Mouse (Mus musculus) MEL (cell line): ENCODE measurements around the gene Actn3. TPM values are rescaled to one million over a fixed set of nuclear protein-coding genes. Genes with fewer than 3 reads are reported as not detected.
"Not testable (repeated sequence)": the region's sequence is repeated elsewhere in the genome, so short reads cannot be mapped to it uniquely, and the experiment has no call there.

Experiments used
- DNase-seq: peaks from one replicate; pipeline ENCODE4 v3.0.0; 2011; ENCODE audit warnings: low read depth, low spot score
- H3K27ac ChIP-seq: 2 replicates; pipeline ENCODE4 v1.5.1; 2012; ENCODE audit warnings: low read depth, mild to moderate bottlenecking, control low read depth, low read length, moderate library complexity; ENCODE audit not compliant: control insufficient read depth
- H3K27me3 ChIP-seq, 2 experiments: fragments of 150-350 bp in 1 of 2; sonication (generic) in 1 of 2; 2 replicates each; pipeline ENCODE4 v1.6.1; 2012; ENCODE audit warnings: low read length in 2 of 2, mild to moderate bottlenecking in 2 of 2, improper control_type of control experiment in 1 of 2, moderate library complexity in 1 of 2; ENCODE audit not compliant: insufficient read depth in 2 of 2, control insufficient read depth in 1 of 2
- H3K36me3 ChIP-seq, 2 experiments: 2 replicates each; pipeline ENCODE4 v1.6.1; 2012 to 2014; ENCODE audit warnings: low read length in 2 of 2, improper control_type of control experiment in 1 of 2, inconsistent platforms in 1 of 2, mild to moderate bottlenecking in 1 of 2; ENCODE audit not compliant: insufficient read depth in 2 of 2, control insufficient read depth in 1 of 2
- H3K4me1 ChIP-seq, 2 experiments: fragments of 150-350 bp in 1 of 2; sonication (generic) in 1 of 2; 2 replicates each; pipeline ENCODE4 v1.6.1; 2012; ENCODE audit warnings: low read length in 2 of 2, improper control_type of control experiment in 1 of 2, mild to moderate bottlenecking in 1 of 2; ENCODE audit not compliant: insufficient read depth in 2 of 2, control insufficient read depth in 1 of 2
- H3K4me3 ChIP-seq, 2 experiments: fragments of 150-350 bp in 1 of 2; sonication (generic) in 1 of 2; 2 replicates each; pipeline ENCODE4 v1.5.1; 2012; ENCODE audit warnings: low read depth in 2 of 2, low read length in 2 of 2, mild to moderate bottlenecking in 2 of 2, moderate library complexity in 2 of 2, control low read depth in 1 of 2, improper control_type of control experiment in 1 of 2; ENCODE audit not compliant: control insufficient read depth in 1 of 2, insufficient read depth in 1 of 2
- H3K79me2 ChIP-seq: 2 replicates; pipeline ENCODE4 v1.6.1; 2012; ENCODE audit warnings: mild to moderate bottlenecking, low read length, moderate library complexity; ENCODE audit not compliant: control insufficient read depth, poor library complexity, insufficient read depth
- H3K9ac ChIP-seq: 2 replicates; pipeline ENCODE4 v1.6.1; 2012; ENCODE audit warnings: low read depth, mild to moderate bottlenecking, control low read depth, low read length, moderate library complexity; ENCODE audit not compliant: control insufficient read depth, poor library complexity, severe bottlenecking
- H3K9me3 ChIP-seq: fragments of 150-350 bp; sonication (generic); replicated peaks from 2 replicates; pipeline ENCODE4 v1.6.1; 2012; ENCODE audit warnings: mild to moderate bottlenecking, low read length, improper control_type of control experiment, moderate library complexity; ENCODE audit not compliant: insufficient read depth
- BHLHE40 ChIP-seq: IDR thresholded peaks from 2 replicates; pipeline ENCODE4 v1.6.1; 2012; ENCODE audit warnings: low read depth, mild to moderate bottlenecking, inconsistent platforms, low read length, improper control_type of control experiment, borderline replicate concordance
- CHD2 ChIP-seq: IDR thresholded peaks from 2 replicates; pipeline ENCODE4 v1.6.1; 2011; ENCODE audit warnings: low read length, improper control_type of control experiment
- ELF1 ChIP-seq: IDR thresholded peaks from 2 replicates; pipeline ENCODE4 v1.6.1; 2014; ENCODE audit warnings: low read depth, mild to moderate bottlenecking, inconsistent platforms, low read length, improper control_type of control experiment, moderate library complexity
- ETS1 ChIP-seq: IDR thresholded peaks from 2 replicates; pipeline ENCODE4 v1.6.1; 2012; ENCODE audit warnings: low read depth, mild to moderate bottlenecking, inconsistent platforms, low read length, improper control_type of control experiment, moderate library complexity
- MAFK ChIP-seq: IDR thresholded peaks from 2 replicates; pipeline ENCODE4 v1.6.1; 2011; ENCODE audit warnings: low read depth, mild to moderate bottlenecking, low read length, improper control_type of control experiment, borderline replicate concordance
- MEF2A ChIP-seq: IDR thresholded peaks from 2 replicates; pipeline ENCODE4 v1.6.1; 2014; ENCODE audit warnings: low read depth, mild to moderate bottlenecking, inconsistent platforms, low read length, improper control_type of control experiment; ENCODE audit not compliant: poor library complexity, insufficient replicate concordance, severe bottlenecking; ENCODE audit errors: extremely low read depth
- MYB ChIP-seq: IDR thresholded peaks from 2 replicates; pipeline ENCODE4 v1.6.1; 2011; ENCODE audit warnings: mild to moderate bottlenecking, low read depth, low read length, improper control_type of control experiment
- MYC ChIP-seq: IDR thresholded peaks from 2 replicates; pipeline ENCODE4 v1.6.1; 2011; ENCODE audit warnings: low read depth, mild to moderate bottlenecking, low read length, improper control_type of control experiment, moderate library complexity
- NELFE ChIP-seq: IDR thresholded peaks from 2 replicates; pipeline ENCODE4 v1.6.1; 2011; ENCODE audit warnings: low read depth, low read length, improper control_type of control experiment
- NRF1 ChIP-seq: IDR thresholded peaks from 2 replicates; pipeline ENCODE4 v1.6.1; 2014; ENCODE audit warnings: low read depth, mild to moderate bottlenecking, inconsistent platforms, low read length, improper control_type of control experiment, moderate library complexity; ENCODE audit not compliant: poor library complexity, insufficient read depth, severe bottlenecking
- POLR2A ChIP-seq, 2 experiments: IDR thresholded peaks; 2 replicates each; pipeline ENCODE4 v1.6.1; 2011 to 2012; ENCODE audit warnings: low read length in 2 of 2, mild to moderate bottlenecking in 2 of 2, control low read depth in 1 of 2, improper control_type of control experiment in 1 of 2, low read depth in 1 of 2, moderate library complexity in 1 of 2; ENCODE audit not compliant: control insufficient read depth in 1 of 2, insufficient read depth in 1 of 2, poor library complexity in 1 of 2
- POLR2AphosphoS5 ChIP-seq: IDR thresholded peaks from 2 replicates; pipeline ENCODE4 v1.6.1; 2012; ENCODE audit warnings: low read depth, borderline replicate concordance, mild to moderate bottlenecking, inconsistent platforms, low read length, moderate library complexity, mixed read lengths
- RAD21 ChIP-seq: IDR thresholded peaks from 2 replicates; pipeline ENCODE4 v1.6.1; 2011; ENCODE audit warnings: mild to moderate bottlenecking, low read depth, low read length, improper control_type of control experiment
- RCOR1 ChIP-seq: IDR thresholded peaks from 2 replicates; pipeline ENCODE4 v1.6.1; 2012; ENCODE audit warnings: low read depth, mild to moderate bottlenecking, inconsistent platforms, low read length, improper control_type of control experiment
- TCF12 ChIP-seq: IDR thresholded peaks from 2 replicates; pipeline ENCODE4 v1.6.1; 2014; ENCODE audit warnings: low read depth, mild to moderate bottlenecking, inconsistent platforms, low read length, improper control_type of control experiment, moderate library complexity
- UBTF ChIP-seq: IDR thresholded peaks from 2 replicates; pipeline ENCODE4 v1.6.1; 2012; ENCODE audit warnings: low read depth, mild to moderate bottlenecking, inconsistent platforms, low read length, improper control_type of control experiment, moderate library complexity, borderline replicate concordance; ENCODE audit not compliant: insufficient read depth
- USF1 ChIP-seq: IDR thresholded peaks from 2 replicates; pipeline ENCODE4 v1.6.1; 2014; ENCODE audit warnings: low read depth, mild to moderate bottlenecking, inconsistent platforms, low read length, improper control_type of control experiment, moderate library complexity
- USF2 ChIP-seq, 2 experiments: IDR thresholded peaks; 2 replicates each; pipeline ENCODE4 v1.6.1; 2011 to 2012; ENCODE audit warnings: improper control_type of control experiment in 2 of 2, low read length in 2 of 2, borderline replicate concordance in 1 of 2, inconsistent platforms in 1 of 2, low read depth in 1 of 2, mild to moderate bottlenecking in 1 of 2; ENCODE audit not compliant: insufficient read depth in 1 of 2
- ZC3H11A ChIP-seq: IDR thresholded peaks from 2 replicates; pipeline ENCODE4 v1.6.1; 2012; ENCODE audit warnings: low read depth, mild to moderate bottlenecking, inconsistent platforms, low read length, improper control_type of control experiment
- ZKSCAN1 ChIP-seq: IDR thresholded peaks from 2 replicates; pipeline ENCODE4 v1.6.1; 2012; ENCODE audit warnings: low read depth, mild to moderate bottlenecking, inconsistent platforms, low read length, improper control_type of control experiment, moderate library complexity
- ZMIZ1 ChIP-seq: IDR thresholded peaks from 2 replicates; pipeline ENCODE4 v1.6.1; 2012; ENCODE audit warnings: low read depth, mild to moderate bottlenecking, inconsistent platforms, low read length, improper control_type of control experiment, moderate library complexity
- polyA plus RNA-seq, 2 experiments: library from polyadenylated mRNA; stranded (reverse) in 1 of 2; unstranded in 1 of 2; fragments of >175 nt in 1 of 2; fragments of >200 nt in 1 of 2; gene quantifications; 2 replicates each; pipeline versions ENCODE4 v1.2.1 to v1.2.4; 2012; ENCODE audit warnings: low replicate concordance in 2 of 2, low read depth in 1 of 2; ENCODE audit not compliant: insufficient read length in 2 of 2, insufficient read depth in 1 of 2, missing spikeins in 1 of 2
- total RNA-seq: library from RNA; depleted of rRNA; stranded (reverse); fragments of 300-350 nt; gene quantifications from 2 replicates; pipeline ENCODE4 v1.2.3, GENCODE M21; 2012

Gene Actn3
- total and polyA plus RNA-seq, 3 experiments: 0.65 to 1.0 TPM; not detected in 1

GRCm38 (mm10) chr19:4876755-4877154 is 954 bp downstream of the Actn3 start:
- Histone ChIP-seq H3K79me2 (peaks cover 16% of the 10 kb centered on the region), H3K9ac (no peak overlapping the region), H3K27ac (no peak overlapping the region), H3K4me3 (no peak overlapping the region), H3K36me3 (peaks cover 0 to 9% of the 10 kb centered on the region in 2 experiments; a peak in 2 of 4 replicates), H3K9me3 (no peaks in the 10 kb centered on the region), H3K27me3 (no peaks in the 10 kb centered on the region; a peak in 1 of 4 replicates), H3K4me1 (peaks cover 0 to 17% of the 10 kb centered on the region in 2 experiments; a peak in 2 of 4 replicates)
- no peak for DNase-seq
- TF ChIP-seq UBTF: no peak
- no peak for TF ChIP-seq MAFK
- TF ChIP-seq MYB: no peak
- no peak for TF ChIP-seq ZMIZ1
- no peak for TF ChIP-seq ZC3H11A
- no peak for TF ChIP-seq MYC
- no peak for TF ChIP-seq NRF1
- TF ChIP-seq NELFE: no peak
- TF ChIP-seq POLR2A (IDR thresholded peaks at IDR 0.05; ENCODE audit: control insufficient read depth in 1 of 2, insufficient read depth in 1 of 2, low read depth in 1 of 2, low read length in 2 of 2, poor library complexity in 1 of 2): no peak

- Histone ChIP-seq H3K9me3 (no peaks in the 10 kb centered on the region), H3K27me3 (no peaks in the 10 kb centered on the region; a peak in 1 of 4 replicates)
- TF ChIP-seq ELF1 (no peak), RCOR1 (no peak), POLR2A (IDR thresholded peaks at IDR 0.05; ENCODE audit: control insufficient read depth in 1 of 2, insufficient read depth in 1 of 2, low read depth in 1 of 2, low read length in 2 of 2, poor library complexity in 1 of 2) (no peak), MYB (no peak), POLR2AphosphoS5 (no peak), USF1 (no peak), MAFK (no peak), ETS1 (no peak), BHLHE40 (no peak), CHD2 (no peak), TCF12 (no peak), MEF2A (no peak), ZKSCAN1 (no peak), RAD21 (no peak), NRF1 (no peak), USF2 (IDR thresholded peaks at IDR 0.05; ENCODE audit: borderline replicate concordance in 1 of 2, insufficient read depth in 1 of 2, low read depth in 1 of 2, low read length in 2 of 2) (no peak), ZC3H11A (no peak)
- TF ChIP-seq, all 39 proteins: peak for 0
- Histone ChIP-seq H3K4me3 (no peak overlapping the region), H3K4me1 (peaks cover 0 to 17% of the 10 kb centered on the region in 2 experiments; a peak in 2 of 4 replicates), H3K36me3 (peaks cover 0 to 9% of the 10 kb centered on the region in 2 experiments; a peak in 2 of 4 replicates), H3K27ac (no peak overlapping the region), H3K9ac (no peak overlapping the region), H3K79me2 (peaks cover 16% of the 10 kb centered on the region)
- no peak for DNase-seq
These were observed 1.5 kb downstream of the Actn3 start for GRCm38 (mm10) chr19:4876241-4876640.

- H3K4me1 ChIP-seq: peaks cover 0 to 10% of the 10 kb centered on the region in 2 experiments; a peak in 2 of 4 replicates
- H3K79me2 ChIP-seq, H3K9me3 ChIP-seq, H3K9ac ChIP-seq, H3K36me3 ChIP-seq, DNase-seq, H3K27me3 ChIP-seq, H3K4me3 ChIP-seq, H3K27ac ChIP-seq: not testable (repeated sequence)
These were observed 3.1 kb downstream of the Actn3 start for GRCm38 (mm10) chr19:4874613-4875012.
